Mouse (Mus musculus) c-Kit-positive CD71-negative TER-119-negative erythroid progenitor cells, embryonic 14.5 days (primary cell): ENCODE data around the gene Marveld3.
A peak's percentile ranks its signal among the peaks of the same experiment; 100 is the strongest.

Experiments
- DNase-seq: peaks from one replicate; pipeline ENCODE4 v3.0.0-alpha.2; 2013; ENCODE audit warnings: low read depth

Gene Marveld3

DNA sequence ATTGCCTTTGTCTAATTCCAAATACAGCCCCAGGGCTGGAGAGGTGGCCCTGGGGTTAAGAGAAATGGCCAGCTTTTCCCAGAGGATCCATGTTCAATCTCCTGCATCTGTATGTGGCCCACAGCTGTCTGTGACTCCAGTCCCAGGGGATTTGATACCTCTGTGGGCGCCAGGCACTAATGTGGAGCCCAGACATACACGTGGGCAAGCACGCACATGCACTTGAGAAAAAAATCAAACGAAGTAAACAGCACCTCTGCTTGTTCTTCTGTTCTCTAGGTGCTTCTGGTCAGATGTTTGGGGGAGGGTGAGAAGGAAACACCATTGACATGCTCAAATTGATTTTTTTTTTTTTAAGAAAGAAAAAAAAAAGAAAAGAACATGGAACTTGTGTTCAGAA lies 2.1 kb upstream of the Marveld3 start:
- no peak for DNase-seq

DNA sequence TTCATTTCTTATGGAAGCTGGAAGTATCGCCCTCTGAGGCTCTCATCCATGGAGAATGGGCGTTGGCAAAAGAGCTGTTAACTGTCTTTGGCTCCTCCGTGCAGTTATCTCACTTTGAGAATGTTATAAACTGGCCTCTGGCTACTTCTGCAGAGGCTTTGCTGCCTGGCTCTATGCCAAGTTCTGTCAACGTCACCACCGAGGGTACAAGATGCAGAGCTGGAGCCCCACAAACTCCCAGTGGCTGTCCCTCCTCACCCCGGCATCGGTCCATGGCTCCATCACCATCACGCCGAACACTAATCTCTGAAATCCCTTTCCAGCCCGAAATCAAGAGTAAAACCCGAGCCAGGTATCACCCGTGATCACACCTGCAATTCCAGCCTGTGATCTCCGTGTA lies 1.4 kb upstream of the Marveld3 start:
- DNase-seq = no peak

DNA sequence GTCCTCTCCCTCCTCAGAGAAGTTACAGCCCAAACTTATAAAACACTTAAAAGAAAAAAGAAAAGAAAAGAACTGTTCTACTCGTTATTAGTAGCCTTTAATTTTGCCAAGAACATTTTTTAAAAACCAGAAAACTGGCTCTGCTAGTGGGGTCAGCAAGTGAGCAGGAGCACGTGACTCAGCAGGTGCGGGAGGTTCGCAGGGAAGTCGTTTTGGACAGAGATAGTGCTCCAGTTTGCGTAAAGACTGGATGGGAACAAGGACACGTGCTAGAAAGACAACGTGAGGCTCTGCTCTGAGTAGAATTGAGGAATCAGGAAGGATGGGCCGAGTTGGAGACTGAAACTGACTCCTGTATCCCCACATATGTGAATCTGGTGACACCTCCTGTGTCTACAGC lies 893 bp upstream of the Marveld3 start:
- no peak for DNase-seq

DNA sequence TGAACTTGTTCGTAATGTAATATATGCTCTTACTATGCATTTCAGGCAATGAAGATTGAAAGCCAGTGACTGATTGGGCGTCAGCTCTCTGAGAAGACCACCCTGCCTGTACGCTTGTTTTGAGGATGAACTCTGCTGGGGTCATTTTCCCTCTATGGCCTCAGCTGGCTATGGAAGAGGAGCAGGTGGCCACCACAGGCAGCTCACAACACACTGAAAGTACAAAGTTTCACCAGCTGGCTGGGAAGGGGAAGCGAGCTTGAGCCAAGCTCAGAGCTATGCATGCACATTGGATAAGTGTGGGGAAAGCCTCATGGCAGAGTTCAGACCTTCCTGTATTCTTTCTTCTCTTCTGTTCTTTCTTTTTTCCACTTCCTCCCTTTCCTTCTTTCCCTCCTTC lies 2.9 kb downstream of the Marveld3 start:
- DNase-seq = no peak

DNA sequence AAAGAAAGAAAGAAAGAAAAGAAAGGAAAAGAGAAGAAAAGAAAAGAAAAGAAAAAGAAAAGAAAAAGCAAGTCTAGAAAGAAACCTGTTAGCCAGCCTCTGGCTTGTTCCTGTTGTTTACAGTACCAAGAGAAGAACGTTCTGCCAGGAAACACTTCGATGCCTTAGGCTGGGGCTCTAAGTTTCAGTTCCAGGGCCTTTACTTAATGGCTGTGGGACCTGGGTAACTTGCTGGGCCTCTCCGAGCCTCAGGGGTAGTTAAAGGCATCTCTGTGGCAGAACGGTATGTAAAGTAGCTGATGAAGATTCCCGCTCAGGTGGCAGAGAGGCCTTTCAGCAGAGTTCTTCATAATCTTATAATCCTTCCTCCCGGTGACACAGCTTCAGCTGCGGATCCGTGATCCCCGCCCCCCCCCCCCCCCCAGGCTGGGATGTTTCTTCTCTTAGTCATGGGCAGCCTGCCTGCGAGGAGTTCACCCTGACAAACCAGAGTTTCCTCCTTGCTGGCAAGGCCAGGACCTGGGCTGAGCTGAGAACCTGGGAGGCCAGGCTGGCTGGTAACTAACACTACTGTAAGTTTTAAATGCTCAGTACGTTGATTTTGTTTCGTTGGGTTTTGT lies 3.9 kb downstream of the Marveld3 start:
- no peak for DNase-seq

DNA sequence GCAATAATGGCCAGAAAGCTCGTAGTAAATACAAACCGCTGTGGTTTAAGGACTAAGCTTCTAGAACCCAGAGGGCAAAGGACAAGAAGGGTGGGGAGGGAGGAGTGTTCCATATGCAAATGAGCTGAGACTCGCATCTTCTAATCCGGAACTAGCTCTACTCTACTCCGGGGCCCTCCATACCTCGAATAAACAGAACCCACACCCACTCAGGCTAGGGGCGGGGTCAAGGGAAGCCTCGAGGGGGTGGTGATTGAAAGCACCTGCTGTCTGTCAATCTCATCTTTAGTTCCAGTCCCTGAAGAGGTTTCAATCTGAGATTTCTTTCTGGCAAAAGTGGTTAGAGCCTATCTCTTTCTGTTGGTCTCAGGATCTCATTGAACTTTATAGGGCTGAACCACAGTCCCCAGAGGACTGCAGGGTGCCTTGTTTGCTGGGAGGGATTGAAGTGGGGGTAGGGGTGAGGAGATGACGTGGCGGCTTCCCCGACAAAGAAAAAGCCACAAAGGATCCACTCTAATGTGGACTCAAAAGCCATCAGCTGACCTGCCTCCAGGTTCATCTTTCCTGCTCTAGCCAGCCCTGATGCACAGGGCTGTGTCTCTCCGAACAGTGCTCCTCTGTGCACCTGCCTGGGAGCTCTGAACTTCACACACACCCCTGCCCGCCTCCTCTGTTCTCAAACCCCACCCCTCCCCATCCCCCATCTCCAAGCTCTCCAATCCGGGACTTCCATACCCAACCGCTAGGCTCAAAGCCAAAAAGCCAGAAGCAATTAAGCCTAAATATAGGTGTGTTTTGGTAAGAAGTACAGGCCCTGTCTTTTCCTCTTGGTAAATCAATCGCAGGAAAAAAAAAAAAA lies 4.6 kb downstream of the Marveld3 start:
- peak; percentile 28 for DNase-seq

DNA sequence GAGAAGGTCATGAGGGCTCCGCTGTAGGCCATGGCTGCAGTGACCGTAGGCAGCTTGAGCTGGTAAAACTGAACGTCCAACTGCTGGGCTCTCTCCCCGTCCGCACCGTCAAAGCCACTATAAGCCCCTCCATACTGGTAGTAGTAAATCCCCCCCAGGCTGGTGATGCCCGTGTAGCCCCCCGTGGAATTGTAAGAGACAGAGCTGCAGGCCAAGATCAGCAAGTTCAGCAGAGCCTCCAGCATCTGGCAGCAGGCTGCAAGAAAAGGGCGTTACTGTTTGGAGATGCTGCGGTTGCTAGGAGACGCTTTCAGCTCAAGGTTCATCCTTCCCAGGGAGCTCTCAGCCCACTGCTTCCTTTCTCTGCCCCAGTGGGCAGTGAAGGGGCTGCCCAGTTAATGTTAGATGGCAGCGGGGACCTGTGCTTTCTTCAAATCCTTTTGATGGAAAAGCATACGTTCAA lies 7.5 kb downstream of the Marveld3 start:
- no peak for DNase-seq

DNA sequence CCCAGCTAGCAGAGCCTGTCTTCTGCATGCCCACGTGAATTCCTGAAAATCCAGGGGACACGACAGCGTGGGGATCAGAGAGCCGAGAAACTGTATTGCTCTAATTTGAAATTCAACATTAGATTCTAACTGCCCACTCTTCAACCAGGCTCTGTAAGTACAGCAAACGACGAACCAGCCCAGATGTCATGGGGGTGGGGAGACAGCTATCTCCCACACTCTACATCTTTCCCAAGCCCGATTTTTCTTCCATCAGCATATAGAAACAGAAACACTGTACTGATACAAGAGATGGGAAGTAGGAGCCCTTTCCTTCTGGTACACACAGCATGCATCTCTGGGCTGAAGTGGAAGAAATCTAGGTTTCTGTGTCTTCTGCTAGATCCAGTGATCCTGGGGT lies 9.8 kb downstream of the Marveld3 start:
- no peak for DNase-seq

DNA sequence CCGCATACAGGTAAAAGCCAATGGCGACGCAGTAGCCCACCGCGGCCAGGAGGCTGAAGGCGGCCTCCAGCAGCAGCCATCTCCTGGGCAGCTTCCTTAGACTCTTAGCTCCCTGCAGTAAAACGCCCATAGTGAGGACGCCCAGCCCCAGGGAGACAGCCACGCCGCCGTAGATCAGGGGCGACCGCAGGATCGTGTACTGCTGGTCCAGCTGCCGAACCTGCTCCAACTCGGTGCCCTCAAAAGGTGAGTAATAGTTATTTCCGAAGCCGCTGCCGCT lies 13.8 kb downstream of the Marveld3 start:
- DNase-seq = no peak

DNA sequence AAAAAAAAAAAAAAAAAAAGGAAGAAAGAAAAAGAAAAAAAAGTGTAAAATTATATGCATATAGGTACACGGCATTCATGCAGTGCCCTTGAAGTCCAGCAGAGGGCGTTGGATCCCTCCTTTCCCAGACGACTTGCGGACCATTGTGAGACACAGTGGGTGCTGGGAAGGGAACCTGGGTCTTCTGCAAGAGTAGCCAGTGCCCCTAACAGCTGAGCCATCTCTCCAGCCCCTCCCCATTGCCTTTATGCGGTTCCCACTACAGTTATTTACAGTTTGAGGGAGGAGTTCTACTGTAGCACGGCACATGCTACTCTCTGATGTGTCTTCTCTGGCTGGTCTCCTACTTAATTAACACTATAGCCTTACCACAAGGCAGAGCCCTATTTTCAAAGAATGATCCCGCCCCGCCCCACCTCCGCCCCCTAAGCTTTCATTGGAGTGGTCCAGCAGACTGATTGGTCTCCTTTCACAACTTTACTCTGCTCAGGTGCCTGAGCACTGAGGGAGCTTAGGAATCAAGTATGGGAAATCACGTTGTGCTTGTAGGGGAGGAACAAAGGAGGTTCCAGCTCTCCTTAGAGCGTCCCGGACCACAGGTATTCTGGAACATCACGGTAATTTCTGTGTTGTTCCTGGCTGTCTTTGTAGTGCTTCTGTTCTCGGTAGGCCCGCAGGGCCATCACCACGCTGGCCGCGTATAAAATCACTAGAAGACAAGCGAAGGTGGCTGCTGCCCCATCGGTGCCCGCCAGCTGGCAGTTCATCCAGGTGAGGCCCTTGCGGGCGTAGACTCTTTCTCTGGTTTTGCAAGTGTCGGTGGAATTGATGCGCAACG lies 14.3 kb downstream of the Marveld3 start:
- DNase-seq = no peak

DNA sequence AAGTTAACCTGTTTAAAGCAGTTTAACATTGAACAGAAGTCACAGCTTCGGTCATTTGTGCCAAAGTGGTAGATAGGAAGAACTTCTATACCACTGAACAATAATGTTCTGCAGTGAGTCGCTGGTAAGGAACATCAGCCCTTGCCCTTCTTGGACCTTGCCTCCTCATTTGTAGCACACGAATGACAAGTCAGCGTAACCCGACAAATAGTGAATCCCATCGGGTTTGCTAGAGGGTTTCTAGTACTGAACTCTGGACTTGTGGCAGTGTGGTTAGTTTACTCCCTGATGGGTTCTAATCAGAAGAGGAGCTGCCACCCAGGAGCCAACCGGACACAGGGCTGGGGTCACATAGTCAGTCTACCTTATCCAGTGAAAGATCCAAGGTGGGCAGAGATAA lies 15.7 kb downstream of the Marveld3 start:
- DNase-seq = no peak

DNA sequence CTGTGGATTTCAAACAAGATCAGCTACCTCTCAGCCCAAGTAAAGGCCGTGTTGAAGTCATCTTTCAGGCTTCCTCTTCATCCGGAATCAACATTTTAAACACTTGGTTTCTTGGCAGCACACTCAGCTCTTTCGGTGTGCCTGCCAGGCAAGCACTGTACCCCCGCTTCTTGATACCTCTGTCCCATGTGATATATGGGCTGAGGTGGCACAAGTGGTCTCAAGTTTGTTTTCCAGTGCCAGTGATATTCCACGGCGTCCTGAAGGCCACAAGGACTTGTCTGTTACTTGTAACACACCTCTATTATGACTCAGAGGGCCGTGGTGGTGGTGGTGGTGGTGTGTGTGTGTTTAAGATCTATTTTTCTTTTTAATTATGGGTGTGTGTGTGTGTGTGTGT lies 16.3 kb downstream of the Marveld3 start:
- no peak for DNase-seq

DNA sequence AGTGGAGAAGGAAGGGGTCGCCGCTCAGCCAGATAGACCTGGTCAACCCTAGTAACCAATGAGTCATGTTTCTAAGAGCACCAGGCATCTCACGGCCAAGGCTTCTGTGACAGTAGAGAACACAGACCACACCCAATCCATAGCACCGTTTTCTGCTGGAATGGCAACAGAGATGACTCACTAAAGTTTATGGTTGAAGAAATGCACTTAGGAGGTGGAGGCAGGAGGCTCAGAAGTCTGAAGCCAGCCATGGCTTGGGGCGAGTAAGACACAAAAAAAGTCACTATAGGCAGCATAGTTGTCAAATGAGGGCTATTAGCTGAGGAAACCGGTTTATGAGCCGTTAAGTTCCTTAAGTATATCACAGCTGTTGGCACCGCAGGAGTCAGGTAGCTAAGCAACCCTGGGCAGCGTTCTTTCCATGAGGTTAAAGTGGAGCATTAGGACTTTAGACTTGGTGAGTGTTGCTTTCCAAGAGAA lies 16.8 kb downstream of the Marveld3 start:
- no peak for DNase-seq

DNA sequence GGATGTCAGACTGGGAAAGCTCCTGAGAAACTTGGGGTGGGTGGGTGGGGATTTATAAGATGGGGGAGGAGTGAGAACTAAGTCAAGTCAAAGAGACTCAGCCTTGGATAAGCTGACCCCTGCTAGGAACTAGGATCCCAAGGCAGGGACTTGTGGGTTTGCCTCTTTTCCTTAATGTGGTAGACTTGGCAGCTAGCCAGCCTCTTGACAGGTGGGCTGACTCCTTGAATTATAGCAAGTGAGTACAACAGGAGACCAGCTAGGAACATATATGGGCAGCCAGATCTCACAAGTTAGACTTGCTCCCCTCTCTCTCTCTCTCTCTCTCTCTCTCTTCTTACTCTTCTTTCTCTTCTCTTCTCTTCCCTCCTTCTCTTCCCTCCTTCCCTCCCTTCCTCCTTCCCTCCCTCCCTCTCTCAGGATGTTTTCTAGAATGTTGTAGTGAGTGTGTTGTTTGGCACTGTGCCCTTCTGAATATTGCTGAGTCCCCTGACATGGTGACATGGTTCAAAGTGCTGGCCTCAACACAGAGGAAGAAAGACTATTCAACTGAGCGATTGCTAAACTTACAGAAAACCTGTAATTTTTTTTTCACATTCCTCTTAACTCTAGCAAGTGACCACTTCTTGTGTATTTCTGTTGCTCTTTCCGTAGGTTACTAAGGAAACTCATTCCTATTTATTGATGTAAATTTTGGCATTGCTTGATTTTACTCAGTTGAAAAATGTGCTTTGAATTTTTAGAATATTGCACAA lies 20.2 kb downstream of the Marveld3 start:
- no peak for DNase-seq

DNA sequence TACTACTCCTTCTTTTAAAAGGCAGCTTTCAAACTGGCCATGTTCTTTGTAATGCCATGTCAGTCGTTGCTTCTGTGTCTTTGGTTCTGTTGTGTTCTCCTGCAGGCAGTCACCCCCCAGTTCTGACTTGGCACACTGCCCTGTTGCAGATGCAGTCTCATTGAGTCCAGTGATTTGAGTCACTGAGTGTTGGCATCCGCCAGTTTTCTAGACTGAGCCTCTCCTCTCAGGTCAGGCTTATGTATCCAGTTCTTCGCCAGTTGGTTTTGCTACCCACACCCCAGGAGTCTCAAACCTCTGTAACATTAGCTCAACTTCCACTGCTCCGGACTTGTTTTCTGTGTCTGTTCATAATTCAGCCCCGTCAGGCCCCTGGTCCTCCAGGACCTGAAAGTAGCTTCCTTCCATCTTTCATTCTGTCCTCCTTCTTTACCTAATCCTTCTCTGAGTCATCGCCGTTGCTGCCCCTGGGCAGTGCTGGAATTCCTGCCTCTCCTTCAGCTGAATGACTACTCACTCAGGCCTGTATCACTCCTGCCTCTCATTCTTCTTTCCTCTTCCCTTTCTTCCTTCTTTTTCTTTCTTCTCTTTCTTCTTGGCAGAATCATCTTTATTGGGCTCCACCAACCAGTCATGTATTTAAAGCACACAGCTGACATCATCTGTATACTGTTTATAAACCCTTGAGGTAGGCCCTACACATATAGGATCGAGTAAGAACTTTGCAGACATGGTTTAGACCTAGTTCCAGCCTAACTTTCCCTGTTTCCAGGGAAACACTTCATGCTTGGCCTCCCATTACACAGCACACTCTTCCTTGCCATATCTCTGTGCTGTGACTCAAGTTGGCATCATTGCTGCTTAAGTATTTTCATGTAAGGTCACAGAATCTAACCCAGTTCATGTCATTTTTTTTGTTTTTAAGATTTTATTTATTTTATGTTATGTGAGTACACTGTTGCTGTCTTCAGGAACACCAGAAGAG lies 41.3 kb downstream of the Marveld3 start:
- no peak for DNase-seq

DNA sequence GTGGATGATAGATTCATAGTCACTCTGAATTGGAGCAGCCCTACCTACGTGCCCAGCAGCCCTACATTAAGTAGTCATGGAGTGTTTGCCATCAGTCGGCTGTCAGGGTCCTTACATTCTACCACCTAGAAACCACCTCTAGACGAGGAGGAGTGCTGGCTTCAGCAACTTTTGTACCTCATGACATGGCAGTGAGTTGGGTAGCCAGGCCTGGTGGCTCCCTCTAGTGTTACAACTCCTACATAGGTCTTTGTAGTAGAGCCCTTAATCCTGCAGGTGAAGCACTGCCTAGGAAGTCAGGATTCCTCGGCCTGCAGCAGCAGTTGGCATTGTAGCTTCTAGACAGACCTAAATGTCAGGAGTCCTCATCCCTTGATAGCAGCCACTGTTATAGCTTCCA lies 44.7 kb downstream of the Marveld3 start:
- peak; percentile 33 for DNase-seq

DNA sequence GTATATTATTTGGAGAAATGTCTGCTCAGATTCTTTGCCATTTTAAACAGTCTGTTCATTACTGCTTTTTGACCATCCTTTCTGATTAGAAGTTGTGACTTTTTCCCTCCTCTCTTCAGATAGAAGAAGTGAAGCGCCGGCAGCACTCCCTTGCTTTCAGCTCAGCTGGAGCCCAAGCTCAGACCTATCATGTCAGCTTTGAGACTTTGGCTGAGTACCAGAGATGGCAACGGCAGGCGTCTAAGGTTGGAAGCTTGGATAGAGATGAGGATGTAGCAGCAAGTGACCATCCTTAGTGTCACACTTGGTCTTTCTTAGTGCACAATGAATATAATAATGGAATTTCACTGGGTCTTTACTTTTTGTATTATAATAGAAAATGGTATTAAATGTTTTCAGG lies 54.6 kb downstream of the Marveld3 start:
- DNase-seq = no peak

DNA sequence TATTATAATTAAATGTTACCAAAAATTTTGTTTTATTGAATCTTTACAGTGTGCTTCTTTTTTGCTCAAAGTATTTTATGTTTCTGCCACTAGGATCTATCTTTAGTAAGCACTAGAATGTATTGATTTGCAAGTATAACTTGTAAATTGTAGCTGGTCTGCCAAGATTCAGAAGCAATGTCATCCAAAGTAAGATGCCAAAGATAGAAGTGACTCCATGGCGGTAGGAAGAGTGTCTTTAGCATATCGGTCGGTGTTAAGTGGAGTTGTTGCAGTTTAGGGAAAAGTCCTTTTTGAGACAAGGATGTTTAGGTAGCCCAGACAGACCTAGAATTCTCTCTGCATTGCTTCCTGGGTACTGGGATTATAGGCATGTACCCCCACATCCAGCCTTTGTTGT lies 55.1 kb downstream of the Marveld3 start:
- no peak for DNase-seq

DNA sequence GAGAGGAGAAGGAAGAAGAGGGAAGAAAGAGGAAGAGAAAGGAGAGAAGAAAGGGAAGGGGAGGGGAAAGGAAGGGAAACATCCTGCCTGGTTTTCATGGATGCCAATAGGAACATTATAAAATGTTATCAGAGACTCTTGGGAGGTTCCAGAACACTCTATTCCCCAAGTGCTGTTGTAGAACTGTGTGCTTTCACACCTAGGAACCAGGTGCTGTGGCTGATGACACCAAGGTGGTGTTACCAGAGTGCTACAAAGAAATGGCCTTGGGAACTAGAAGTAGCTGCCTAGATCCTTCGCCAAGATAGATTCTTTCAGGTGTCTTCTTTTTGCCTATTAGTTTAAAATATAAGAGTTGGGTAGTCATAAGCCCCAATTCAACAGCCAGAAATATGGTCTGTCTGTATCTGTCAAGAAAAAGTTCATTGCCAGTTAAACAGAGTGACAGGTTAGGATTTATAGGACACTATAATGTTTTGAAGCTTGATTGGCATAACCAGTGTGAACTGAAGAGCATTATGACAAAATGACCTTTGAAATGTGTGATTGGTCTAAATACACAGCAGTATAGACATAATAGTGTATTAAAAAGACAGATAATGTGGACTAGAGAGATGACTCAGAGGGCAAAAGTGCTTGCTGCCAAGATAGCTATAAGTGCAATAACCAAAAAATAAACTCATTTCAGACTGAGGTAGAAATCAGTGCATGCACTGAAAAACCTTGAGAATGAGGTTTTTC lies 56.9 kb downstream of the Marveld3 start:
- DNase-seq = no peak

DNA sequence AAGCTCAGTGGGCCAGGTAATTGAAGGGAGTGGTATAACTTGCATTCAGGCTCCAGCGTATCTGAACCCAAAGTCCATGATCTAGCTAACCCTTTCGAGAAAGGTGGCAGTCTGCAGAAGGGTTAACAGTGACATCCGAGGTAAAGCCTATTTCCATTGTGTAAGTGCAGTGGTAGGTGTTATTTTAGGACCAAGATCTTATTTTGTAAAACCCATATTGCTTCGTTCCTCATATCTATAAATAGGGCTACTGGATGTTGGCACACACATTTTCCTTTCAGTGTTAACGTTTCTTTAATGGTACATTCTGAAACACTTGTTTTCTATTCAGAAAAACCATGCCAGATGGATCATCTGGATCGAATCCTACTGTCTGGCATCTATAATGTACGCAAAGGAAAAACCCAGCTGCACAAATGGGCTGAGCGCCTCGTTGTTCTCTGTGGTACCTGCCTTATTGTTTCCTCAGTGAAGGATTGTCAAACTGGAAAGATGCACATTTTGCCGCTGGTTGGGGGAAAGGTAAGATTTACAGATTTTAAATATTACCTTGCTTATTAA lies 58.0 kb downstream of the Marveld3 start:
- no peak for DNase-seq
